Mouse (Mus musculus): ENCODE data around the gene Gosr2. TPM values are rescaled to one million over a fixed set of nuclear protein-coding genes. Genes with fewer than 3 reads are reported as not detected.

The Gosr2 gene
- polyA plus RNA-seq, 1 experiment from 2014 or later: 113 TPM

- H3K4me3 ChIP-seq (ENCODE audit: low read depth, low read length): no peak overlapping the region
- 0 out of 2 replicates have a peak, but pooled peaks cover 2% of the 10 kb centered on the region for H3K4me1 ChIP-seq (replicated peaks; ENCODE audit: control insufficient read depth, insufficient read depth, low read length)
- no peaks in the 10 kb centered on the region for H3K36me3 ChIP-seq (ENCODE audit: control insufficient read depth, insufficient read depth)
- H3K4me2 ChIP-seq (replicated peaks; ENCODE audit: low read depth): no peak overlapping the region
- 69% methylated on average over 9 of the region's 9 CpGs for WGBS
- ATAC-seq: no peak
- H3K9me3 ChIP-seq (ENCODE audit: control insufficient read depth): no peaks in the 10 kb centered on the region
- no peak overlapping the region for H3K9ac ChIP-seq (ENCODE audit: low read depth, low read length)
- H3K27ac ChIP-seq (ENCODE audit: low read depth, low read length): no peak overlapping the region
- TF ChIP-seq CTCF (IDR thresholded peaks at IDR 0.05; ENCODE audit: low read depth): no peak
- H3K27me3 ChIP-seq (replicated peaks; ENCODE audit: control insufficient read depth, insufficient read depth, low read length): 0 out of 2 replicates have a peak, but pooled peaks cover 3% of the 10 kb centered on the region
These were observed 33.9 kb upstream of the Gosr2 start for GRCm38 (mm10) chr11:103731594-103731993.

GRCm38 (mm10) chr11:103729282-103729985 lies 31.7 kb upstream of the Gosr2 start:
- TF ChIP-seq CTCF (IDR thresholded peaks at IDR 0.05; ENCODE audit: low read depth): no peak
- Histone ChIP-seq H3K36me3 (ENCODE audit: control insufficient read depth, insufficient read depth) (no peaks in the 10 kb centered on the region), H3K27ac (ENCODE audit: low read depth, low read length) (no peak overlapping the region), H3K4me1 (replicated peaks; ENCODE audit: control insufficient read depth, insufficient read depth, low read length) (no peaks in the 10 kb centered on the region), H3K9me3 (ENCODE audit: control insufficient read depth) (no peaks in the 10 kb centered on the region), H3K4me2 (replicated peaks; ENCODE audit: low read depth) (no peak overlapping the region), H3K9ac (ENCODE audit: low read depth, low read length) (no peak overlapping the region), H3K4me3 (ENCODE audit: low read depth, low read length) (no peak overlapping the region), H3K27me3 (replicated peaks; ENCODE audit: control insufficient read depth, insufficient read depth, low read length) (0 out of 2 replicates have a peak, but pooled peaks cover 3% of the 10 kb centered on the region)
- 78% methylated on average over 9 of the region's 9 CpGs for WGBS
- ATAC-seq: no peak

GRCm38 (mm10) chr11:103724331-103724771 lies 26.7 kb upstream of the Gosr2 start:
- Histone ChIP-seq H3K4me2 (replicated peaks; ENCODE audit: low read depth) (no peak overlapping the region), H3K27me3 (replicated peaks; ENCODE audit: control insufficient read depth, insufficient read depth, low read length) (0 out of 2 replicates have a peak, but pooled peaks cover 2% of the 10 kb centered on the region), H3K9ac (ENCODE audit: low read depth, low read length) (no peak overlapping the region), H3K27ac (ENCODE audit: low read depth, low read length) (no peak overlapping the region), H3K4me3 (ENCODE audit: low read depth, low read length) (no peak overlapping the region), H3K9me3 (ENCODE audit: control insufficient read depth) (no peaks in the 10 kb centered on the region), H3K4me1 (replicated peaks; ENCODE audit: control insufficient read depth, insufficient read depth, low read length) (no peaks in the 10 kb centered on the region), H3K36me3 (ENCODE audit: control insufficient read depth, insufficient read depth) (no peaks in the 10 kb centered on the region)
- no peak for ATAC-seq
- 74% methylated on average over 11 of the region's 11 CpGs for WGBS
- TF ChIP-seq CTCF (IDR thresholded peaks at IDR 0.05; ENCODE audit: low read depth): no peak

- Histone ChIP-seq H3K9me3 (ENCODE audit: control insufficient read depth) (no peaks in the 10 kb centered on the region), H3K4me2 (replicated peaks; ENCODE audit: low read depth) (peak overlapping the region; percentile 51), H3K4me1 (replicated peaks; ENCODE audit: control insufficient read depth, insufficient read depth, low read length) (no peaks in the 10 kb centered on the region), H3K27me3 (replicated peaks; ENCODE audit: control insufficient read depth, insufficient read depth, low read length) (no peaks in the 10 kb centered on the region), H3K9ac (ENCODE audit: low read depth, low read length) (no peak overlapping the region), H3K36me3 (ENCODE audit: control insufficient read depth, insufficient read depth) (no peaks in the 10 kb centered on the region), H3K27ac (ENCODE audit: low read depth, low read length) (no peak overlapping the region), H3K4me3 (ENCODE audit: low read depth, low read length) (peak overlapping the region; percentile 7; the same call in 1 of the 2 replicates)
- WGBS: 19% methylated on average over 9 of the region's 9 CpGs
- ATAC-seq: no peak
- TF ChIP-seq CTCF (IDR thresholded peaks at IDR 0.05; ENCODE audit: low read depth): no peak
These were observed 24.4 kb upstream of the Gosr2 start for GRCm38 (mm10) chr11:103722040-103722481.

- no peak for ATAC-seq
- TF ChIP-seq CTCF (IDR thresholded peaks at IDR 0.05; ENCODE audit: low read depth): peak; percentile 72
- no peaks in the 10 kb centered on the region for H3K9me3 ChIP-seq (ENCODE audit: control insufficient read depth)
- no peak overlapping the region for H3K27ac ChIP-seq (ENCODE audit: low read depth, low read length)
- peak overlapping the region; percentile 51 for H3K4me2 ChIP-seq (replicated peaks; ENCODE audit: low read depth)
- no peaks in the 10 kb centered on the region for H3K36me3 ChIP-seq (ENCODE audit: control insufficient read depth, insufficient read depth)
- no peaks in the 10 kb centered on the region for H3K27me3 ChIP-seq (replicated peaks; ENCODE audit: control insufficient read depth, insufficient read depth, low read length)
- WGBS: 23% methylated on average over 15 of the region's 15 CpGs
- H3K4me3 ChIP-seq (ENCODE audit: low read depth, low read length): peak overlapping the region; percentile 7; the same call in 1 of the 2 replicates
- H3K4me1 ChIP-seq (replicated peaks; ENCODE audit: control insufficient read depth, insufficient read depth, low read length): no peaks in the 10 kb centered on the region
- H3K9ac ChIP-seq (ENCODE audit: low read depth, low read length): no peak overlapping the region
These were observed 23.9 kb upstream of the Gosr2 start for GRCm38 (mm10) chr11:103721468-103722039.

GRCm38 (mm10) chr11:103719436-103719835 lies 21.7 kb upstream of the Gosr2 start:
- no peak overlapping the region for H3K4me3 ChIP-seq (ENCODE audit: low read depth, low read length)
- no peak for TF ChIP-seq CTCF (IDR thresholded peaks at IDR 0.05; ENCODE audit: low read depth)
- H3K27me3 ChIP-seq (replicated peaks; ENCODE audit: control insufficient read depth, insufficient read depth, low read length): no peaks in the 10 kb centered on the region
- no peaks in the 10 kb centered on the region for H3K9me3 ChIP-seq (ENCODE audit: control insufficient read depth)
- H3K4me1 ChIP-seq (replicated peaks; ENCODE audit: control insufficient read depth, insufficient read depth, low read length): no peaks in the 10 kb centered on the region
- H3K27ac ChIP-seq (ENCODE audit: low read depth, low read length): no peak overlapping the region
- no peak for ATAC-seq
- WGBS: 83% methylated on average over 5 of the region's 5 CpGs
- no peak overlapping the region for H3K4me2 ChIP-seq (replicated peaks; ENCODE audit: low read depth)
- H3K9ac ChIP-seq (ENCODE audit: low read depth, low read length): no peak overlapping the region
- no peaks in the 10 kb centered on the region for H3K36me3 ChIP-seq (ENCODE audit: control insufficient read depth, insufficient read depth)

All from intestine, postnatal 0 days (tissue).